Comparison of ENCODE assay signal across 8 mouse cellular contexts in the genomic region with DNA sequence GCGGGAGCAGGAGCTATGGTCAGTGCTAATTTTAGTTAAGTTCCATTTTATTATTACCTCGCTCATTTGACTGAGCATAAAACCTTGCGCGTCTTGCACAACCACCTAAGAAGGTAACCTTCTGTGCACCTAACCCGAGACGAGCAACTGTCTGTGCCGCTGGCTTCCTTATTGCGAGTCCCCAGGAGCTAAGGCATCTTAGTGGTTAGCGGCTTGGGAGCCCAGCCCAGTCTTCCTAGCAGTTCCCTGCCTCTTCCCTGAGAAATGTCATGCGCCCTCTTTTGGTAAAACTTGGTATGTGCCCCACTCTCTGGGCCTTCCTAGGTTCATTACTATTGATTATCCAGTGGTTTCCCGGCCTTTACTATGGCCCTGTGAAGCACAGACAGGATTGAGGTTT. TPM values are rescaled to one million over a fixed set of nuclear protein-coding genes. Genes with fewer than 3 reads are reported as not detected.
A peak's percentile ranks its signal among the peaks of the same experiment; 100 is the strongest.
DNase-seq lines count a peak whose midpoint lies in the region; ATAC-seq and TF ChIP-seq lines count a peak whose summit lies in the region.

No protein-coding gene starts in this region.

- peak overlapping the region; percentile 15; the same call in 1 of the 2 replicates for H3K9ac ChIP-seq in hindbrain, postnatal 0 days (replicated peaks; ENCODE audit: low read length)

- H3K9me3 ChIP-seq in hindbrain, postnatal 0 days (ENCODE audit: low read length): no peaks in the 10 kb centered on the region

- peak overlapping the region; percentile 86 for H3K4me2 ChIP-seq in hindbrain, postnatal 0 days (ENCODE audit: low read depth, low read length)

- TF ChIP-seq CTCF in cortical plate, adult 2 months (IDR thresholded peaks at IDR 0.05; ENCODE audit: extremely low read depth, insufficient read depth, low read length): peak; percentile 61
- peak; percentile 82 for TF ChIP-seq CTCF in hindbrain, postnatal 0 days (IDR thresholded peaks at IDR 0.05; ENCODE audit: low read depth)

- under 1% methylated on average over 11 of the region's 11 CpGs for WGBS in hindbrain, postnatal 0 days
- 0% methylated on average over 9 of the region's 11 CpGs for WGBS in macrophage (ENCODE audit: missing documents)

- H3K27ac ChIP-seq in cortical plate, adult 2 months (ENCODE audit: insufficient read depth, low read length): peak overlapping the region; percentile 59; the same call in 1 of the 2 replicates
- peak overlapping the region; percentile 48; the same call in 1 of the 2 replicates for H3K27ac ChIP-seq in hindbrain, postnatal 0 days
- no peak overlapping the region for H3K27ac ChIP-seq in macrophage

- H3K4me1 ChIP-seq in cortical plate, adult 2 months (ENCODE audit: control insufficient read depth, insufficient read depth, low read length): peaks cover 4% of the 10 kb centered on the region; the same call in 1 of the 2 replicates
- peaks cover 11% of the 10 kb centered on the region; the same call in 1 of the 2 replicates for H3K4me1 ChIP-seq in hindbrain, postnatal 0 days (ENCODE audit: insufficient read depth, low read length)

- H3K27me3 ChIP-seq in hindbrain, postnatal 0 days (ENCODE audit: insufficient read depth, low read length): no peaks in the 10 kb centered on the region

- TF ChIP-seq POLR2A in cortical plate, adult 2 months (IDR thresholded peaks at IDR 0.05; ENCODE audit: extremely low read depth, insufficient read depth, low read length): peak; percentile 84

- H3K79me2 ChIP-seq in macrophage (ENCODE audit: inconsistent target): no peaks in the 10 kb centered on the region

- no peak for ATAC-seq in hindbrain, postnatal 0 days

- peak; percentile 77 to 82 for DNase-seq in adrenal gland, adult 18-20 months (ENCODE audit: low spot score in 2 of 2)
- peak; percentile 69 to 83 for DNase-seq in gastrocnemius, adult 8-10 months (ENCODE audit: low spot score in 2 of 2)
- peak; percentile 90 for DNase-seq in hindbrain, postnatal 0 days (ENCODE audit: low spot score)
- DNase-seq in left cerebral cortex, adult 18-20 months (ENCODE audit: low spot score in 2 of 2): peak; percentile 86 to 91
- peak; percentile 89 for DNase-seq in right cerebral cortex, adult 18-20 months
- peak; percentile 73 to 82 for DNase-seq in urinary bladder, postnatal 36 days (ENCODE audit: low spot score in 2 of 2)

- H3K4me3 ChIP-seq in cortical plate, adult 2 months (ENCODE audit: insufficient read depth, low read length): peak overlapping the region; percentile 71
- peak overlapping the region; percentile 74 for H3K4me3 ChIP-seq in hindbrain, postnatal 0 days (ENCODE audit: low read length)
- peak overlapping the region; percentile 34 for H3K4me3 ChIP-seq in macrophage (ENCODE audit: inconsistent target)

- 0 out of 2 replicates have a peak, but pooled peaks cover 4% of the 10 kb centered on the region for H3K36me3 ChIP-seq in hindbrain, postnatal 0 days (ENCODE audit: insufficient read depth, low read length)
- H3K36me3 ChIP-seq in macrophage (ENCODE audit: inconsistent target): no peaks in the 10 kb centered on the region

RNA-seq across cellular contexts. Expression of a gene that starts 0.9 kb away (rescaled TPM):
- total RNA-seq in adrenal gland, adult 18-20 months (2021): 100 to 1,000 TPM in 1 of 2 experiments, 10 to 100 TPM in 1; 84.1 to 111 TPM
- polyA plus RNA-seq in cortical plate, adult 2 months (2012; rRNA removed): 106 TPM in 2 replicates
- 100 to 1,000 TPM; 484 to 519 (median 495) TPM for total RNA-seq in gastrocnemius, adult 8-10 months (2022)
- 25.0 and 32.0 TPM in 2 replicates for total RNA-seq in hindbrain, postnatal 0 days (2014; rRNA removed)
- 46.8 and 49.0 TPM in 2 replicates for polyA plus RNA-seq in hindbrain, postnatal 0 days (2015; fragmentation: Nextera tagmentation; extraction: Ambion mirVana)
- 100 to 1,000 TPM; 116 to 128 TPM for total RNA-seq in left cerebral cortex, adult 18-20 months (2021)
- total RNA-seq in macrophage (2018; cell fraction: chromatin; rRNA removed): 10 to 100 TPM in 1 of 26 experiments, 1 to 10 TPM in 14, under 1 TPM in 6, not detected in 5; 0.30 to 11.0 (median 3.0) TPM
- 10 to 100 TPM in 8 of 26 experiments, 1 to 10 TPM in 18; 3.2 to 13.4 (median 5.8) TPM for total RNA-seq in macrophage (2018; cell fraction: cytosol; rRNA removed)
- total RNA-seq in macrophage (2018; cell fraction: nucleus; rRNA removed): 10 to 100 TPM in 1 of 26 experiments, 1 to 10 TPM in 22, under 1 TPM in 3; 0.81 to 10.7 (median 2.4) TPM
- 4.2 to 14.2 TPM (median 9.9 TPM) in 3 replicates for polyA plus RNA-seq in macrophage (2018)

RNA-seq across cellular contexts. Expression of a gene that starts 32.4 kb away (rescaled TPM):
- total RNA-seq in adrenal gland, adult 18-20 months (2021): 1 to 10 TPM; 3.7 TPM
- polyA plus RNA-seq in cortical plate, adult 2 months (2012; rRNA removed): 17.8 and 18.0 TPM in 2 replicates
- total RNA-seq in gastrocnemius, adult 8-10 months (2022): under 1 TPM; 0.24 to 0.62 (median 0.45) TPM
- 216 and 223 TPM in 2 replicates for total RNA-seq in hindbrain, postnatal 0 days (2014; rRNA removed)
- 128 and 137 TPM in 2 replicates for polyA plus RNA-seq in hindbrain, postnatal 0 days (2015; fragmentation: Nextera tagmentation; extraction: Ambion mirVana)
- 10 to 100 TPM; 25.8 to 33.7 TPM for total RNA-seq in left cerebral cortex, adult 18-20 months (2021)
- total RNA-seq in macrophage (2018; cell fraction: chromatin; rRNA removed): 1 to 10 TPM in 1 of 26 experiments, under 1 TPM in 3, not detected in 22; 0.22 to 2.7 (median 0.32) TPM
- under 1 TPM in 11 of 26 experiments, not detected in 15; under 0.01 to 0.13 (median 0.06) TPM for total RNA-seq in macrophage (2018; cell fraction: cytosol; rRNA removed)
- total RNA-seq in macrophage (2018; cell fraction: nucleus; rRNA removed): under 1 TPM in 7 of 26 experiments, not detected in 19; 0.15 to 0.89 (median 0.19) TPM
- 0.06 TPM in 2 of 3 replicates, not detected in the other for polyA plus RNA-seq in macrophage (2018)

RNA-seq across cellular contexts. Expression of a gene that starts 34.5 kb away (rescaled TPM):
- total RNA-seq in adrenal gland, adult 18-20 months (2021): 10 to 100 TPM; 33.9 to 44.6 TPM
- polyA plus RNA-seq in cortical plate, adult 2 months (2012; rRNA removed): 15.3 and 17.7 TPM in 2 replicates
- total RNA-seq in gastrocnemius, adult 8-10 months (2022): 1 to 10 TPM; 3.6 to 5.3 (median 4.1) TPM
- 55.4 and 68.8 TPM in 2 replicates for total RNA-seq in hindbrain, postnatal 0 days (2014; rRNA removed)
- 13.2 and 14.4 TPM in 2 replicates for polyA plus RNA-seq in hindbrain, postnatal 0 days (2015; fragmentation: Nextera tagmentation; extraction: Ambion mirVana)
- 10 to 100 TPM; 17.2 to 19.3 TPM for total RNA-seq in left cerebral cortex, adult 18-20 months (2021)
- total RNA-seq in macrophage (2018; cell fraction: chromatin; rRNA removed): 1 to 10 TPM in 1 of 26 experiments, not detected in 25; 1.1 TPM
- total RNA-seq in macrophage (2018; cell fraction: cytosol; rRNA removed): under 1 TPM in 7 of 26 experiments, not detected in 19; 0.04 to 0.19 (median 0.09) TPM
- under 1 TPM in 1 of 26 experiments, not detected in 25; 0.48 TPM for total RNA-seq in macrophage (2018; cell fraction: nucleus; rRNA removed)
- 0.06 to 0.22 TPM in 2 of 3 replicates, not detected in the other for polyA plus RNA-seq in macrophage (2018)

RNA-seq across cellular contexts. Expression of a gene that starts 51.3 kb away (rescaled TPM):
- total RNA-seq in adrenal gland, adult 18-20 months (2021): 100 to 1,000 TPM; 107 to 115 TPM
- 284 and 326 TPM in 2 replicates for polyA plus RNA-seq in cortical plate, adult 2 months (2012; rRNA removed)
- total RNA-seq in gastrocnemius, adult 8-10 months (2022): 10 to 100 TPM; 15.8 to 23.9 (median 19.4) TPM
- total RNA-seq in hindbrain, postnatal 0 days (2014; rRNA removed): 170 and 190 TPM in 2 replicates
- polyA plus RNA-seq in hindbrain, postnatal 0 days (2015; fragmentation: Nextera tagmentation; extraction: Ambion mirVana): 18.8 and 19.4 TPM in 2 replicates
- total RNA-seq in left cerebral cortex, adult 18-20 months (2021): 100 to 1,000 TPM; 737 to 747 TPM
- total RNA-seq in macrophage (2018; cell fraction: chromatin; rRNA removed): 100 to 1,000 TPM in 14 of 26 experiments, 10 to 100 TPM in 12; 42.2 to 154 (median 107) TPM
- 100 to 1,000 TPM in 25 of 26 experiments, 10 to 100 TPM in 1; 96.9 to 198 (median 152) TPM for total RNA-seq in macrophage (2018; cell fraction: cytosol; rRNA removed)
- 100 to 1,000 TPM in 23 of 26 experiments, 10 to 100 TPM in 3; 84.9 to 292 (median 161) TPM for total RNA-seq in macrophage (2018; cell fraction: nucleus; rRNA removed)
- 88.9 to 176 TPM (median 99.7 TPM) in 3 replicates for polyA plus RNA-seq in macrophage (2018)

Comparison
In these comparisons a context has a peak if more than half of its experiments do, and no peak if none do; other contexts are left out.
1. RNA of a gene that starts 32.4 kb away (total RNA-seq): 216 to 223 TPM in hindbrain, postnatal 0 days and 25.8 to 33.7 TPM in left cerebral cortex, adult 18-20 months; 3.7 TPM in adrenal gland, adult 18-20 months and 0.24 to 0.62 TPM in gastrocnemius, adult 8-10 months; every median in the first group is over 4 times any median in the second.
2. Peak in every context shown above with its lines, with median percentiles within 50 percentile points of each other: DNase-seq and H3K4me3 ChIP-seq.